Mouse (Mus musculus) midbrain, embryonic 11.5 days (tissue): ENCODE measurements at regions not wholly inside any gene's neighbourhood (a gene's known extent, or its start where the extent isn't known, plus 50 kb on each side); places are given as distances from the start of the nearest gene placed in this dataset.
A peak's percentile ranks its signal among the peaks of the same experiment; 100 is the strongest.

Experiments
- ATAC-seq: fragments of 200-750 bp; cut with Nextera tagmentation; 2 replicates; pipeline ENCODE4 v1.8.0; 2017; ENCODE audit warnings: moderate TSS enrichment, moderate library complexity; ENCODE audit not compliant: low FRiP score
- DNase-seq: peaks from one replicate; pipeline ENCODE4 v3.0.0; 2015; ENCODE audit warnings: low spot score; ENCODE audit errors: missing footprints
- H3K27ac ChIP-seq: fragments of 300-500 bp; sonication (generic); 2 replicates; pipeline ENCODE4 v1.5.1; 2014; ENCODE audit warnings: low read depth, low read length
- H3K27me3 ChIP-seq: fragments of 300-500 bp; sonication (generic); 2 replicates; pipeline ENCODE4 v1.6.1; 2014; ENCODE audit warnings: mild to moderate bottlenecking, low read length, moderate library complexity, mixed read lengths; ENCODE audit not compliant: control insufficient read depth, insufficient read depth
- H3K36me3 ChIP-seq: fragments of 300-500 bp; sonication (generic); 2 replicates; pipeline ENCODE4 v1.6.1; 2014; ENCODE audit warnings: mild to moderate bottlenecking, low read length, moderate library complexity, mixed read lengths; ENCODE audit not compliant: control insufficient read depth, insufficient read depth
- H3K4me1 ChIP-seq: fragments of 300-500 bp; sonication (generic); 2 replicates; pipeline ENCODE4 v1.6.1; 2014; ENCODE audit warnings: low read length; ENCODE audit not compliant: control insufficient read depth, insufficient read depth
- H3K4me2 ChIP-seq: fragments of 300-500 bp; sonication (generic); 2 replicates; pipeline ENCODE4 v1.6.1; 2014; ENCODE audit warnings: mild to moderate bottlenecking, moderate library complexity
- H3K4me3 ChIP-seq: fragments of 300-500 bp; sonication (generic); 2 replicates; pipeline ENCODE4 v1.5.1; 2014; ENCODE audit warnings: low read depth, low read length
- H3K9ac ChIP-seq: fragments of 300-500 bp; sonication (generic); 2 replicates; pipeline ENCODE4 v1.6.1; 2014; ENCODE audit warnings: low read length
- H3K9me3 ChIP-seq: fragments of 300-500 bp; sonication (generic); 2 replicates; pipeline ENCODE4 v1.6.1; 2016; ENCODE audit warnings: low read length; ENCODE audit not compliant: control insufficient read depth
- WGBS: fragments of 180-500 bp; shearing (Covaris S2); extraction: QIAGEN DNeasy Blood & Tissue Kit; methylation state at CpG from one replicate; pipeline ENCODE4 v1.1.7; 2014; 5-methylcytosine and 5-hydroxymethylcytosine counted together

DNA sequence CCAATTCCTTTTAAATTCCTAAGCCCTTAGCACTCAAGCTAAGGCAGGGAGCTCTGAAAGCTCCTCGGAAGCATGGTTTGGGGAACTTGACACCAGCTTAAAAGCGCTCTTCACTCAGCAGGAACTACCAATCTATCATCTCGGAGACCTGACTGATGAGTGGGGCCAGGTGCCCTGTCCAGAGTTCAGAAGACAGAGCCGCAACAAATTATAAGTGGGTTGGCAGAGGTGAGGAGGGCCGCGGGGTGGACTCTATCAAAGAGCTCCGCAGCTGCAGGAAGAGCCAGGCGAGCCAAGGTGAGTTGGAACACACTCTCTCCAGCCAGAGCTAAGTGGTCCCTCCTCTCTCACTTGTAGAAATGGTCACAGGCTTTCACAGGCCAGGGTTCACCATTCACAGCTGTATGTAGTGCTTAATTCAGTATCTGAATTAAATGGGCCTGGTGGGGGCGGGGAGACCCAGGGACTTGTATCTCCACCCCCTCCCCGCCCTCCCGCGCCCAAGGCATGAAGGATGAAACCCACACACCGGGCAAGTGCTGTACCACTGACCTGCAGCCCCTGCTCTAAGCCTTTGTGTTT lies 180.8 kb downstream of the Stim2 start:
- Histone ChIP-seq H3K4me3 (no peak overlapping the region), H3K27ac (no peak overlapping the region), H3K4me1 (peaks cover 24% of the 10 kb centered on the region; the same call in 1 of the 2 replicates), H3K9me3 (no peaks in the 10 kb centered on the region), H3K4me2 (no peak overlapping the region), H3K27me3 (no peaks in the 10 kb centered on the region), H3K36me3 (no peaks in the 10 kb centered on the region), H3K9ac (no peak overlapping the region)
- 61% methylated on average over 13 of the region's 13 CpGs for WGBS
- DNase-seq (no peak), ATAC-seq (peak; percentile 10; the same call in 1 of the 2 replicates)

DNA sequence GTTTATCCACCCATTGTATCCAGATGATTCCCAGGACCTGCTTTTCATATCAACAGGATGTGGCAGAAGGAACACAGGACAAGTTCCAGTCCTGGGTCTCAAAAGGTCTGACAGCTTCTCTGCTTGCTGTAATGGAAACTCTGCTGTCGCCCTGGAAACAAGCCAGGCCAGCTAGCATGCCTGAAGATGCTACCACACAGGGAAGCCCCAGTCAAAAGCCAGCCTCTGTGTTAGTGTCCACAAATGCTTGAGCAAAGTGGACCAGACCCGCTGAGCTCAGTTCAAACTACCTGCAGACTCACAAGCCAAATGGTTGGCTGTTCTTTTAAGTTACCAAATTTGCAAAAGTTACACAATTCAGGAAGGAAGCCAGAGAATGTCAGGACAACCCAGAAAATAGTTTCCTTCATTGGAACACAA lies 181.9 kb downstream of the Stim2 start:
- H3K36me3 ChIP-seq, result no peaks in the 10 kb centered on the region
- H3K27me3 ChIP-seq, result no peaks in the 10 kb centered on the region
- H3K4me3 ChIP-seq, result no peak overlapping the region
- H3K9me3 ChIP-seq, result no peaks in the 10 kb centered on the region
- H3K4me2 ChIP-seq, result no peak overlapping the region
- H3K27ac ChIP-seq, result no peak overlapping the region; the same call in 1 of the 2 replicates
- DNase-seq (peak; percentile 91), ATAC-seq (peak; percentile 57; the same call in 1 of the 2 replicates)
- peaks cover 24% of the 10 kb centered on the region; the same call in 1 of the 2 replicates for H3K4me1 ChIP-seq
- WGBS, result 45% methylated on average over 2 of the region's 2 CpGs
- no peak overlapping the region for H3K9ac ChIP-seq

DNA sequence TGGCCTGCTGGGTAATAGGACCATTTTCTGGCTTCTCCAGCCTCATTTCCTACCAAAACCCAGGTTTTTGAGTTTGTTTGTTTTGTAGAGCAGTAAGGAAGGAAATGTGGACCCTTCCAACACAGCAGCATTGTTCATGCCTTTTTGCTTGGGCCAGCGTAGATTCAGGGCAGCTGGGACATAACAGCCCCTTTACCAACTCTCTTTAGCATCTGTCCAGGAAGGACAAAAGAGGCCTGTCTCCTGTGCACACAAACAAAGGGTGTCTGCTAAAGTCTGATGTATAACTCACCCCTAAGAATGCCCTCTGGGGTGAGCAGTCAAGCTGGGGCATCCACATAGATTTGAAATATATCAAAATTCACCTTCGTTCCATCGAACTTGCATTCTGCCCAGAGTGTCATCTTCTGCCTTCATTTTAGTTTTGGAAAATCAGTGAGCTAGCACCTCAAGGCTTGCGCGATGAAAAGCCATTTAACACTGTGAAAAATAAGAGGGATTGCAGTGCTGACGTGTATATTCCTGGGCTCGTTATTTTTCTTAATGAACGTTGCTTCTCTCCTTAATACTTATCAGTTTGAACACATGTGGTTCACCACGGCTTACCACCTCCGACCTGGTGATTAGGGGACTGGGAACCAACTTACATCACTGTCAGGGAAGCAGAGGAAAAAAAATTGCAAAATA lies 182.5 kb downstream of the Stim2 start:
- WGBS, result 62% methylated on average over 10 of the region's 10 CpGs
- Histone ChIP-seq H3K27me3 (no peaks in the 10 kb centered on the region), H3K9ac (no peak overlapping the region), H3K4me1 (peaks cover 24% of the 10 kb centered on the region; the same call in 1 of the 2 replicates), H3K4me2 (peak overlapping the region; percentile 38), H3K9me3 (no peaks in the 10 kb centered on the region), H3K36me3 (no peaks in the 10 kb centered on the region), H3K4me3 (no peak overlapping the region), H3K27ac (no peak overlapping the region; the same call in 1 of the 2 replicates)
- ATAC-seq (peak; percentile 58), DNase-seq (no peak)

DNA sequence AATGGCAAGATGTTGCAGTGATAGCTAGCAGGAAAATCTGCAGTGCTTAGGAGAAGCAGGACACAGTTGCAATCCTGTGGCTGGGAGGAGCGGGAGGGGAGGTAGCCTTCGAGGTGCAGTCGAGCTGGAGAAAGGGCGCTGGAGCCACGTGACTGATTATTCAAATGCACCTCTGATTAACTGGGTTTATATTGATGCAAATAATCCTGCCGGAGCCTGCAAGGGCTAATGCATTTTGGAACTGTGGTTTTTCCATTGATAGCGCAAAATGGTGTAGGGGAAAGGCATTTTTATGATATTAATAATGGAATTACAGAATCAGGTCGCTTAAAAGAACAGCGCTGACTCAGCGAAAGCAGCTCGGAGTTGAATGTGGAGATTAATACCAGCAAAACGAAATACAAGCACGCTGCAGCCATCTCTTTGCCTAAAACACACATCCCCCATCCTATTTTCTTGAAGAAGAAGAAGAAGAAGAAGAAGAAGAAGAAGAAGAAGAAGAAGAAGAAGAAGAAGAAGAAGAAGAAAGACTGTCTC lies 183.1 kb downstream of the Stim2 start:
- no peaks in the 10 kb centered on the region for H3K36me3 ChIP-seq
- ATAC-seq (peak; percentile 67), DNase-seq (peak; percentile 89)
- WGBS, result 20% methylated on average over 13 of the region's 13 CpGs
- H3K27ac ChIP-seq, result peak overlapping the region; percentile 20; the same call in 1 of the 2 replicates
- H3K27me3 ChIP-seq, result no peaks in the 10 kb centered on the region
- H3K9me3 ChIP-seq, result no peaks in the 10 kb centered on the region
- H3K9ac ChIP-seq, result peak overlapping the region; percentile 16; the same call in 1 of the 2 replicates
- peaks cover 24% of the 10 kb centered on the region; the same call in 1 of the 2 replicates for H3K4me1 ChIP-seq
- 0 out of 2 replicates have a peak overlapping the region, but pooled peaks have one; percentile 4 for H3K4me3 ChIP-seq
- peak overlapping the region; percentile 38 for H3K4me2 ChIP-seq

DNA sequence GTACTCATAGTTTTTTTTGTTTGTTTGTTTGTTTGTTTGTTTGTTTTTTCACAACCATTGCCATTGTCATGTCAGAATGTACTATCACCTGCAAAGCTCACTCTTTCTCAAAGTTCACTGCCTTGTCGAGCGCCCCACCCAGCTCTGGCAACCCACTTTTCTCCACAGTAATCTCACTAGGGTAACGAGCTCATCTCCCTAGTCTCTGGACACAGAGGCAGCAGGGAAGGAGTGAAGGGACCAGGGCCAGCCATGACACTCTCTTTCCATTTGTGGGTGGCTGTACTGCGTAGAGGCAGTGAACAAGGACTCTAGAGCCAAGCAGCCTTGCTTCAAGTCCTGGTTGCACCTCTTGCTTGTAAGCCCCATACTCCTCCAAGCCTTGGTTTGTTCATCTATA lies 184.5 kb downstream of the Stim2 start:
- Histone ChIP-seq H3K36me3 (no peaks in the 10 kb centered on the region), H3K9me3 (no peaks in the 10 kb centered on the region), H3K27ac (no peak overlapping the region), H3K27me3 (no peaks in the 10 kb centered on the region), H3K9ac (no peak overlapping the region), H3K4me3 (no peak overlapping the region), H3K4me2 (no peak overlapping the region), H3K4me1 (peaks cover 24% of the 10 kb centered on the region; the same call in 1 of the 2 replicates)
- ATAC-seq (no peak), DNase-seq (no peak)
- 85% methylated on average over 4 of the region's 4 CpGs for WGBS

DNA sequence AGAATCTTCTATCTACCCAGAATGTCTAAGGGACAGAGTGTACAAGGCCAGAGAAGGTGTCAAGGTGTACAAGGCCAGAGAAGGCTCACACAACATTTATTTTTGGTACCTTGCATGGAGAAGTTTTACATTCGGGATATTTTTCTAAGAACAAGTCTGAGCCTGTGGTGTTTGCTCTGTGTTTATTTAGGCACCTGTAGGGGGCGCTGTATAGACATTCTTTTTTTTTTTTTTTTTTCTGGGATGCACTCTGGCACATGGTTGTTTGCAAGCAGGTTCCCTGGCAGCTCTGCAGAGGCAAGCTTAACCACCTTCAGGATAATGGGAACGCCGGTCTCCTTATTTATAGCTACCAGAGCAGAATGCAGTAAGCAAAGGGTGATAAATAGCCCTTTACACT lies 187.4 kb downstream of the Stim2 start:
- no peak overlapping the region for H3K4me2 ChIP-seq
- H3K4me1 ChIP-seq, result peaks cover 11% of the 10 kb centered on the region; the same call in 1 of the 2 replicates
- 60% methylated on average over 4 of the region's 4 CpGs for WGBS
- no peak overlapping the region for H3K27ac ChIP-seq
- no peak overlapping the region for H3K9ac ChIP-seq
- no peaks in the 10 kb centered on the region for H3K36me3 ChIP-seq
- H3K4me3 ChIP-seq, result no peak overlapping the region
- DNase-seq (no peak), ATAC-seq (no peak)
- H3K9me3 ChIP-seq, result no peaks in the 10 kb centered on the region
- H3K27me3 ChIP-seq, result no peaks in the 10 kb centered on the region

DNA sequence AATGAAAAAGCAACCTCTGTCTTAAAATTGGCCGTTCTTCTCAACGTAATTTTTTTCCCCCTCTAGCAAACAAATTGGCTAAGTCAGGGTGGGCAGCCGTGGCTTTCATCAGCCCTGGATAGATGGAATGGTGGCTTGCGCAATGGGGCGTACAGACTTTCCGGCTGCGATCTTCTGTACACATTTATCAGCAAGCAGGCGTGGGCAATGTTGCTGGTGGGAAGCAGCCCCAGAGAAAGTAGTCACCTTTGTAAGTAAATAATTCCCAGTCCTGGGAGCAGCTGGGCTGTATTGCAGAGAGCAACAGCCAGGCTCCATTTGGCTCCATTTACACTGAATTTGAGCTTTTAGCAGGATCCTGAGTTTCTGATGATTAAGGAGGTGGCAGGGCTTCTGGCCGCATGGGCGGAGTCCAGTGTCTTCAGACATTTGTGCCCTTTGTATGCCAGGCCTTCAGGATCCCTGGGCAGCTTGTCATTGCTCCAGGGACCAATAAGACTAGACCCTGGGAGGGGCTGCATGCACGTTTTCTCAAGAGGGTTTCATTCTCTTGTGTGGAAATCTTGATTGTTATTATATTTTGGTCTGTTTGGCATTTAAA lies 187.9 kb downstream of the Stim2 start:
- H3K4me2 ChIP-seq, result no peak overlapping the region
- no peak overlapping the region for H3K27ac ChIP-seq
- no peaks in the 10 kb centered on the region for H3K27me3 ChIP-seq
- no peaks in the 10 kb centered on the region for H3K36me3 ChIP-seq
- H3K4me3 ChIP-seq, result no peak overlapping the region
- DNase-seq (no peak), ATAC-seq (no peak)
- H3K9ac ChIP-seq, result no peak overlapping the region
- no peaks in the 10 kb centered on the region for H3K9me3 ChIP-seq
- peaks cover 6% of the 10 kb centered on the region; the same call in 1 of the 2 replicates for H3K4me1 ChIP-seq
- WGBS, result 89% methylated on average over 11 of the region's 11 CpGs

DNA sequence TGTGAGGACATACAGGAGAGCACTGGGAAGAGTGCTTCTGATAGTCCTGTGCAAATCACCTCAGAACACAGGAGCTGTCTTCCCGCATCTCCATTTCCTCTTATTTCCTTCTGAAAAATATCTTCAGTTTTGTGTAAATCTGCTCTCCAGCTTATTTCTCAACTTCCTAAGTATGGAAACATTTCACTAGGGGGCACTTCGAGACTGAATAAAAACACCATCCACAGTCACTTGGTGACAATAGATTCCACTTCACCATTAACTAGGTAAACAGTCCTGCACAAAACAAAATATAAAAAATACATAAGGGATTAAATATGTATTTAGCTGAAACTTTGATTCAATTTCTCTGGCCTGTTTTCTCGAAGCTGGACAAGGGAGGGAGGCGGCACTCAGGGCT lies 193.4 kb downstream of the Stim2 start:
- no peak for DNase-seq
- 78% methylated on average over 4 of the region's 4 CpGs for WGBS
- ATAC-seq, result no peak
- Histone ChIP-seq H3K4me2 (no peak overlapping the region), H3K4me1 (no peaks in the 10 kb centered on the region), H3K9ac (no peak overlapping the region), H3K27ac (no peak overlapping the region), H3K4me3 (no peak overlapping the region), H3K36me3 (no peaks in the 10 kb centered on the region), H3K9me3 (no peaks in the 10 kb centered on the region), H3K27me3 (no peaks in the 10 kb centered on the region)

DNA sequence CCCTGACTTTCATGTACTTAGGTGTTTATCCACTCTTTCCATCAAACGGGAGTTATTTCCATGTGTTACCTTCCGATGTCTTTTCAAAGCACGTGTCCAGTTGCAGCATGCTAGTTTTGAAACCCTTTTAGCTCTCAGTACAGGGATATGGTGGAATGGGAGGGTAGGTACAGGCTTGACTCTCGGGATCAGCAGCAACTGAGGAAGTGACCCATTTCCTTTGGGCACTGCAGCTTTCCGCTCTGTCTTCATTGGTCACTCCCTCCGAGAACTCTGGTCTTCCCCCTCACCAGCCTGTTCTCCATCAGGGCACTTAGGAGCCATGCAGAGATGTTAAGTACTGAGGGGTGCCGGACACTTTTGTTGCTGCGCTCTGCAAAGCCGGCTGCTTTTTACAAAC lies 196.5 kb downstream of the Stim2 start:
- Histone ChIP-seq H3K27ac (no peak overlapping the region), H3K36me3 (no peaks in the 10 kb centered on the region), H3K9me3 (no peaks in the 10 kb centered on the region), H3K4me1 (no peaks in the 10 kb centered on the region), H3K9ac (no peak overlapping the region), H3K27me3 (no peaks in the 10 kb centered on the region), H3K4me2 (no peak overlapping the region), H3K4me3 (no peak overlapping the region)
- no peak for DNase-seq
- no peak for ATAC-seq
- WGBS, result 80% methylated on average over 9 of the region's 9 CpGs
